Mouse (Mus musculus) cerebellum, postnatal 14 days (tissue): ENCODE results near the gene Myo3b.
A peak's percentile ranks its signal among the peaks of the same experiment; 100 is the strongest.

Experiments
- DNase-seq, 2 experiments: peaks; one replicate each; pipeline ENCODE4 v3.0.0; 2021; ENCODE audit warnings: mixed read lengths in 2 of 2

The Myo3b gene

DNA sequence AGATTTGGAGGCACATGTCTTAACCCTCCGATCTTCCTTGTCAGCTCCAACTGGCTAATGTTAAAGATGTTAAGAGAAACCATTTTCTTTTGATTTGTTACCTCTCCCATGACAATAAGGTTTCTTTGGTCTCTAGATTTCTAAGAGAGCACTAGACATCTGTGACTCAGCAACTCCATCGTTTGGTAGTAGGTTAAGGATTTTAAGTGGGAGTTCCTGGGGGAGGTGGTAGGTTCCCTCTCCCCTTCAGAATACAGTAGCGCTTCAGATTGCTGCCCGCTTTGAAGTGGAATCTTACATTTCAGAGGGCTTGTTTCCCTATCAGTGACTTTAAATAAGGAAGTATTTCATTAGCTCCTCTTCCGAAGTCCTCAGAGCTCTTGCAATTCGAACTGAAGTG lies 340.4 kb downstream of the Myo3b start:
- DNase-seq: no peak

DNA sequence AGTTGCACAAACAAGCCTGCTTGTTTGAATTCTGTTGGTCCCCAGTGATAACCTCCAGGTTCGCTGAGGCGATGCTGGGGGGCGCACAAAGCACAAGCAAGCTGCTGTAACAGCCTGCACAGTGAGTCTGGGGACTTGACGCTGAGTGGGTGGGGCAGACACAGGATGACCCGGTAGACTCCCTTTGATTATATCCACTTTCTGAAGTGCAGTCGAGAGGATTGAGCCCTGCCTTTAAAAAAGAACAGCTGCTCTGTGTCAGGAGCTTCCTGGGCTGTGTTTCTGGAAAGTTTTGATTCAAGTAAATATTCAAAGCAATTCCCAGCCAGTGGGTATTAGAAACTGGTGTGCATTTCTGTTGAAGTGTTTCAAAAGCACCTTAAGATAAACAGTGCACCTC lies 341.0 kb downstream of the Myo3b start:
- DNase-seq: no peak

DNA sequence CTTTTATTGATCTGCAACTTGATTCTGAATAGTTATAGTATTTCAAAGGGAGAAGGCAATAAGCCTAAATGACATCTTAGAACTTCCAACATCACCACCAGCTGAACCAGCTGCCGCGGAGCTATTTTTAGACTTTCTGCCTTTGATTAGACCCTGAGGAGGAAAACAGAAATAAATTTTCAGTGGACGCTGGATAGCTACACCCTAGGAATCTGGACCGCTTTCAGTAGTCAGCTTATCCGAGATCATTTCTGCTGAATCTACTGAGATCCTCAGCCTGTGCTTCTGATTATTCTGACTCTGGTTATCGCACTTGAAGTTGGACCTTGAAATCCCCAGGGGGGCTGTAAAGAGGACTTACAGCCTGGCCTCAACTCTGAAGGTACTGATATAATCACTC lies 349.7 kb downstream of the Myo3b start:
- no peak for DNase-seq

DNA sequence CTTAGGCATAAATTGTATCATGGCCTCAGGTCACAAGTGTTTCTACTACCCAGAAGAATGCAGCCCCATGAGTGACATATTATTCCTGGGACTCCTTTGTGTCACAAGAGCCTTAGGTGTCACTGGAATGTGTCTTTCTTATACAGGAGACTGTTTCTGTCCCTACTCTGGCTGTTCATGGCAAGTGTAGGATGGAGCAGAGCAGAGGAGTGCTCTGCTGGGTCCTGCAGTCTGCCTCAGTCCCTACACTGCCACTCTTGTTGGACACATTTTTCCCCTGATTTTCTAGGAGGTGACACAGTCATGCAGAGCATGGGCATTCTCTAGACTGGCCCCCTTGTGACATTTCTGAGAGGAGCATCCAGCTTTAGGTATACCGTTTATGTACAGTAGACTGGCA lies 350.2 kb downstream of the Myo3b start:
- DNase-seq: no peak

DNA sequence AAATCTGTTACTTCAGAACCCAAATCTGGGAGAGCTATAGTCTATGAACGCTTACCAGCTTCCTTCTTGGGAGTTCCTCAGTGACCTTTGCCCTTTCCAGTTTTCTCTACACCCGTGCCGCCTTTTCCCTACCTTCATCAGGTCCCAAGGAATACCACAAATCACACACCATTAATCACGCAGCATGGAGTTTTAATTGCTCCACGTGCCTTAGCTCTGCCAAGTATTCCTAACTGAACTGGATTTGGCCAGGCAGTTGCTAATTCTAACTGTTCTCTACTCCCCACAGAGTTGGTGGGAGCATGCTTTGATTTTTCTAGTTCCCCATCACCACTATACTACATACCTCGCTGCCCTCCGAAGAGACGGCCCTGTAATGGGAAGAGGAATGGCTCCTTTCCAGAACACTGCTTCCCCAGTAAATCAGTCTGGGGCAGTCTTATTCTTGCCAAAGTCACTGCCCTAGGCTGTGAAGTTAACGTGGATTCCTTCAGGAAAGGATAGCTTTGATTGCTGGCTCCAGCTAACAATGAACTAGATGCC lies 358.9 kb downstream of the Myo3b start:
- no peak for DNase-seq

DNA sequence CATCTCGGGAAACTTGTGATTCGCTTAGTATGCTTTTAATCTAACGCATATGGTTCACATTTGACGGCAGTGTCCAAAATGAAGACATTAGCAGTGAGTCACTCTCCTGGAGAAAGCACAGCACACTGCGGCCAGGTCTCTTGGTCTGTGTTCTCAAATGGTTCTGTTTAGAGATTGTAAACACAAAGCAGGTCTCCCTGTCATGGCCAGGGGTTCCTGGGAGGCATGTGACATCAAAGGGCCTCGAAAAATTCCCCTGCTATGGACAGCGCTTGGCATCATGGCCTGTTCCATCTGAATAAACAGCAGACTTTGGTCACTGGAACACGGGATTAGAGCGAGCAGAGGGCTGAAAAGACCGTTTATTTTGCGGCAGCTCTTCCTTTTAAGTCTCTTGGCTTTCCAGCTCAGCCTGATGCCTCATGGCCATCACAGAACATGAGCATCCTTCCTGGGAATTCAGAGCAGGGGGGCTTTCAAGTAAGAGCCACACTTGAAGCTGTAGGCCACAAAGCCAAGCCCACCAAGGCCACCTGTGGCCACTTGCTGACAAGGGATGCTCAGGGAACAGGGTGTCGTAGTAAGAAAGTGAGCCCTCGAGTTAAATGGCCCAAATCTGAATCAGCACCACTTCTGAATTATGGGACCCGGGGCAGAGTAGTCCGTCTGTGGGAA lies 360.7 kb downstream of the Myo3b start:
- DNase-seq: no peak

DNA sequence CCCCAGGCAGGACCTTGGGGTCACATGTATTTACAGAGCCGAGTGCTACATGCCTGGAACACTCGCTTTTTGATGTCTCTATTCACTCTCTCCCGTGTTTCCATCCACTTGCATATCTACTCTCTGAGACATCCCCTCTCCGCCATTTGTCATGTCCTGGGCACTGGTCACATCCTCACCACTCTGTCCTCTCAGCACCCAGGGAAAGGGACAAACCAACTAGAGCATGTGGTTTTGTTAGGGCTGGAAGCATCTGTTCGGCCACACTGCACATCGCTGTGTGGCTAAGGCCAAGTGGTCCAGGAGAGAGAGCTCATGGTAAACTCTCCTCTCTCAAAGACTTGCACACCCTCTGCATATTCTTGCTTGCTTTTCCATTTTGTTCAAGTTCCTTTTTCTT lies 361.4 kb downstream of the Myo3b start:
- no peak for DNase-seq

DNA sequence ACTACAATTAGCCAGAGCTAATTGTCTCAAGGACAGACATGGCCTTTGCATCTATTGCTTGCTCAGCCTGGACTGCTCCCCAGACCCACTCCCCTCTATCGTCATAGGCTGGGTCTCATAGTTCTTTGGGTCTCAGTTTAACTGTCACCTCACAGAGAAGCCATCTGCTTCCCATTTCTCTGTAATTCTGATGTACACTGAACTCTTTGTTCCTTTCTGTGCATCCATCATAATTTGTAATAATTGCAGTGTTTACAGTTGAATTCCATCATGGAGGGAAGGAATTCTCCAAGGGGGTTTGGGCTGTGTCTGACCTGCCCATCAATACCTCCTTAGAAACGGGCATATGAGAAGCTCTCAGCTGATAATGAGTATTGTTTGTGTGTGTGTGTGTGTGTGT lies 365.4 kb downstream of the Myo3b start:
- no peak for DNase-seq

DNA sequence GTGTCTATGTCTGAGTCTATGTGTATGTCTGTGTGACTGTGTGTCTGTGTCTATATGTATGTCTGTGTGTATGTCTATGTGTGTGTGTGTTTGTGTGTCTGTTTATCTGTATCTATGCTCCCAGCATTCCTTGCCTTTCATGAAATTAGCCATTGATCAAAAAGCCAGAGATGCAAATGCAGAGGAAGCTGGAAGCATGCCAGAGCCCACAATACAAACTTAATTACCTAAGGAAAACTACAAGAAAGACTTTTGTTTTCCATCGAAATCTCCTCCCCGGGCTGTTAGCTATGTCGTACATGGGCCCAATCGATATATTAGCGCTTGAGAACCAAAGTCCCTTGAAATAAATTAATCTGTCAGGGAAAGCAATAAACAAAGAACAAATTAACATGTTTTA lies 367.9 kb downstream of the Myo3b start:
- DNase-seq: no peak

DNA sequence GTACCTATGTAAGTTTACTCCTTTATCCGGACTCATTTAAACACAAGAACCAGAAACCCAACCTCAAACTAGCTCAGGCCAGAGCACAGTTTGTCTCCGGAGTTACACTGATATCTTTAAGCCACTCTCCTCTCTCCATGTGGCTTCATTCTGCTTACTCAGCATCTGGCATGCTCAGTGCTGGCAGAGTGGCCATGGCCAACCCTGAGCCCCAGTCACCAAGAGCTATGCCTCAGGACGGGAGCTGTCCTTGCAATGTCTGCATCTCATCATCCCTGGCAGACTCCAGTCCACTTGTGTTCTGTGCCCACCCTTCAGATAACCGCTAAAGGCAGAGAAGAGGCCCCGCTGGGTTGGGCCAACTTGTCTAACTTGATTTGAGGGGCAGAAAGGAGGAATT lies 368.8 kb downstream of the Myo3b start:
- DNase-seq: no peak

DNA sequence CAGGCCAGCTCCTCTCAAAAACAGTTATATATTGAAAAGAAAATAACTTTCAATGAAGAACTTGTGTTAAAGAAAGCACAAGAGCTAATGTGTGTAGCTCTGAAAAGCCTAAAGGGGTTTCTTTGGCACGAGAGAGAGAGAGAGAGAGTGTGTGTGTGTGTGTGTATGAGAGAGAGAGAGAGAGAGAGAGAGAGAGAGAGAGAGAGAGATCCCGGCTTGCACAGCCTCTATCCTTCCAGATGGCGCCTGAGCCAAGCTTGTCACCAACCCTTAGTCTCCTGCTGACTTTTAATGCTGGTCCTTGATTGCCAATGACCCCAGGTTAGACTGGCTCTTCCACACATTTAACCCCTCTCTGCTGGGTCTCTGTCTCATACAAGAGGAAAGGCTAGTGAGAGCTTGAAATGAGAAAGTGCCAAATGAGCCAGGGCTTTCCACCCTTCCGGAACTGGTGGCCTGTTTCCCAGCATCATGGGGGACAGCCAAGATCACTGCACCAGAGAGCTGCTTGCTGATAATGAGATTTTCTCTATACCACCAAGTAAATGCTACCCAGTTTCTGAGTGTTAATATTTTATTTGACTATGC lies 371.5 kb downstream of the Myo3b start:
- DNase-seq: peak; percentile 81 to 84

DNA sequence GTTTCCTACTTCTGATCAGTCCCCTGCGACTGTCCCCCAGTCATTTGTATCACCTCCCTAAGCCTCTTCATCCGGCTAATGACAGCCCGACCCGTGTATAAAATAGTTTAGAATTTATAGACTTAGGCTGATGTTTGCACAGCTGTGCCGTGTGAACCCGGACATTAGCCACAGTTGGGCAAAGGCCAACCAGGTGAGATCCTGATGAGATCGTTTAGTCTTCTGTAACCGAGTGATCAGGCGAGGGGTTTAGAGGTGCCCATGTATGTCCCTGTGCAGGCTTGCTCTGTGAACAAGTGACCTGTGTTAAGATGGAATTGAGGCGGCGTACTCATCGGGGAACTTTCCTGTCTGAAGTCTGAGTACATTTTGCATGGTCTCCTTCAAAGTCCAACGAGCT lies 373.4 kb downstream of the Myo3b start:
- DNase-seq: no peak

DNA sequence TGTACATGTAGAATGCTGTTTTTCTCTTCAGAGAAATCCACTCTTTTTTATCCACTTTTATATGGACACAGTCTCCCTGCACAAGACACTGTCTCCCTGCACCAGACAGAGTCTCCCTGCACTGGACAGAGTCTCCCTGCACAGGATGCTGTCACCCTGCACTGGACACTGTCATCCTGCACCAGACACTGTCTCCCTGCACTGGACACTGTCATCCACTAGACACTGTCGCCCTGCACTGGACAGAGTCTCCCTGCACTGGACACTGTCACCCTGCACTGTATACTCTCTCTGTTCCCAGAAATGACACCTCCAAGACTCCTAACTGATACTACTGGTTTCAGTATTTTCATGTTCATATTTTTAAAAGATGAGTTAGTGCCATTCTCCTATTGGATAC lies 375.5 kb downstream of the Myo3b start:
- DNase-seq: no peak

DNA sequence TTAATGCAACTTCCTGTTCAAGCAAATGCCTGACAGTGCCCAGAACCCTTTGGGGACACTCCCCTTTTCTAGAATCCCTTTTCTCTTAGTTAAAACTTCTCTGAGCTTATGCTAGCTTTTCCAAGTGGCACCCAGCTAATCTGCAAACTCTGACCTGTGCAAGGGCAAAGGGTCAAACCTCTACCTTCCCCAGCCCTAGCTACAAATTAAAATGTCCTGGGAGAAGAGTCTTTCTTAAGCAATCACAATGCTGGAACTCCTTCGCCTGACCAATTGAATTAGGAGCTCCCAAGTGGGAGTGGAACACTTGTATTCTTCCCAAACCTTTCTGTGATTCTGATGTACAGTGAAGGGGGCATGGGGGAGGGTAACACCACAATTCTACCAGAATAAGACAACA lies 376.6 kb downstream of the Myo3b start:
- no peak for DNase-seq

DNA sequence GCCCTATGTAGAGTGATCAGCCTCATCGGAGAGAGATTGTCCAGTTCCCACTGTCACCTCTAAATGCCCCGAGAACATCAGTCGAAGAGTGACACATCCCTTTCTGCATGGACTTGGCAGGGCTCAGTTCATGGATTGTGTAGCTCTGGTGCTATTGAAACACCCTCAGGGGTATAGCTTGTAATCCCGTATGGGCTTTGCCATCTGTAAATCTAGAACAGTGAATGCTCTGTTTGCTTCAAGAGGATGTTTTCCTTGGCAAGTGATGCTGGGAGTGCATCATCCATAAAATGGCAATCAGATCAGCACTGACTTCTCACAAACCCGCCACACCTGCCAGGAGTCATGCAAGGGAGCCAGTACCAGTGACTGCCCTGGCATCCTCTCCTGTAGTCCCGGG lies 380.4 kb downstream of the Myo3b start:
- DNase-seq: peak in 1 of 2 experiments; percentile 14

DNA sequence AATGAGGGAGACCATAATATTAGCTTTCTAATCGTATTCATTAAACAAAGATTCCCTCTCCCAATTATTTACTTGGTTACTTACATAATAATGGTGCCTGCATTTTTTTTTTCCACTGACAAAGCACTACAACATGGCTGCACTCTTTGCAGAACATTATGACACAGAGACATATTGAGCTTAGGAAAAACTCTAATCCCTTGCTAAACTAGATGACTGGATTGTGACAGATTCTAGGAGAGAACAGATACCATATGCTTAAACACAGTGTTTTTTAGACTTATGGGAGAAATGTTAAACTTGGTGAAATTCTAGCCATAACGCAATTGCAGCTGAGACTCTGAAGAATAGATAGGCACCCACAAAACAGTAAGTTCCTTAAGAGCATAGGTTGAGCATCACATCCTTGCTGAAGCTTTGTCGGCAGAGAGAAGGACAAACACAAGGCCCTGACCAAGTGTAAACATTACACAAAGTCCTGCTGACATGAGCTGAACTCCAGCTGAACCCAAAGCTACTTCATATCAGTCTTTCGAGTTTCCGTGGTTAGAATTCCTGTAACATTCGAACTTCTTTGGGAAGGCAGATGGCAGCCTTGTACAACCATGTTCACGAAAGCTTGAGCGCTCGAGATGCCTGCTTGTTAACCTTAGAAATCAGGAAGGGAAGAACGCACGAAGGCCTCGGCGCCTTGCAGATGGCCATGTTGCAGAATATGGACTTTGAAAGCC lies 382.4 kb downstream of the Myo3b start:
- no peak for DNase-seq

DNA sequence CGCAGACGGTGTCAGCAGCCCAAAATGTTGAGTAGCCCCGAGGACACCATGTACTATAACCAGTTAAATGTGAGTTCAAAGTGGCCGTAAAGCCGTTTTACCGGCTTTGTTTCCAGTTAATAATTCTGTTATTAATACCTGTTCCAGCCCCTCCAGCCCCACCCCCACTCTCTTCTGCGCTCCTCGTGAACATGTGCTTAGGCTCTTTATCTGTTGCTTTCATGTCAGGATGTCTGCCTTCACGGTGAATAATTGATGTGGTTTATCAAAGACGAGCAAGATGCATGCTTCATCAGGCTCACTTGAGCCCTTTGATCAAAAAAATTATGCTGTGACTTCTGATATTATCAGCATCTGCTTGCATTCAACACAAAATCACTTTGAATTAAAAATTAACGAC lies 386.7 kb downstream of the Myo3b start:
- DNase-seq: no peak

DNA sequence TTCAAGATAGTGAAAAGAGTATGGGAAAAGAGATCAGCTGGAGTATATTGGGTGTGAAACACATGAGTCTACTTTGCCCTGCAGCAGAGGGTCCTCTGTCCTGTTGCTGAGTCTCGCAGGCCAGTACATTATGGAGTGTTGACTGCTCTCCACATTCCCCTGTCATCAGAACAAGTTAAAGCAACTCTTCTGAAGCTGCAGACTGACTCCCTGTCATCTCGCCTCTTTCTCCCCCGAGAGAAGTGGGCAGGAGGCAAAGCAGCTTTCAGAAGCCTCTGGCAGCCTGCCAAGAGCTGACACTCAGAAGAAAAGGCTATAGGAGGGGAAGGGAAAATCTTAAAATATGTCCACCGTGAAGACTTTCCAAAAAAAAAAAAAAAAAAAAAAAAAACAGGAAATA lies 404.1 kb downstream of the Myo3b start:
- DNase-seq: peak; percentile 56 to 64

DNA sequence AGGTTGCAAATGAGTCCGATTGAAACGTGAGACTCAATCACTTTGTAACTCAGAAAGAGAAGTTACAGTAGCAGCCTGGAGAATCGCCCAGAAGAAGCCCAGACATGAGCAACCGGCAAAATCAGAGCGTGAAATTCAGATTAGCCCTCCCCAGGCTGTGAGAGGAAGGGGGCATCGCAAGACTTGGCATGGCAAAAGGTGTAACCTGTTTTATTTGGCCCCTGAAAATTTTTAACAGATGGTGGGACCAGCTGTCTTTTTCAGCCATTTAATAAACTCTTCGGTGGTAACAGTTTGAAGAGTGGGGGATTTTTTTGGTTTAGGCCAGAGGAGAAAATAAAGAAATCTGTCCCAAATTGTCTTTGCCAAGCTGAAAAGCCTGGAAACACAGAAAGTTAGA lies 405.2 kb downstream of the Myo3b start:
- peak; percentile 79 to 90 for DNase-seq

DNA sequence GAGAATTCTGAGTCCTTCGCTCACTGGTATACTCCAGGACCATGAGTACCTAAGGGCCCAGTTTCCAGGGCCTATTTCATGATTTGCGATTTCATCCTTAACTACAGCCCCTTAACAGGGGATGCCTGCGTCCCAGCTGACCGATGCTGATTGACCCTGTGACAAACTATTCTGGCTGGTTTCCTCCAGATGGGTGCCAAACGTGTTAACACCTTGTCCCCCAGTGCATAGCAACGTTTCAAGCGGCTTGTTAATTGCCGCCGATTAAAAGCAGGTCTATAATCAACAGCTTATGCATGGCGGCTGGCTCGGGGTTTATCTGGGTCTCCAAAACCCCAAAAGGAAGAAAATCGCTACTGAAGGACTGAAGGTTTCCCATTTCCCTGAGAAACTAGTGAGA lies 417.3 kb downstream of the Myo3b start:
- DNase-seq: no peak

DNA sequence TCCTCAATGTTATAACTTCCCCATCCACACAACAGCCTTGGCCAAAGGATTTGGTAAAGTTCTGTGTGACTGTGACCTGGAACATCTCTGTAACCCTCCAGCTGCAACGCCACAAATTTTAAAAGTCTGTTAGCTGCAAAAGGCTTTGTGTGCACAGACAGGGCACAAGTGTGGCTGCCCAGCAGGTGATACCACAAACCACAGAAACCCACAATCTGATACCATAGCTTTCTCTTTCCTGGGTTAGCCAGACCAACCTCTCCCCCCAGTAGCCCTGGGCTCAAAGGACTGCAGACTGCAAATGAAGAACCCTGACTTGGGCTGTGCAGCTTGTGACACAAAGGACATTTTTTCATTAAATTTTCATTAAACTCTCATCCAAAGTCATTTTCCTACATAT lies 424.7 kb downstream of the Myo3b start:
- no peak for DNase-seq

DNA sequence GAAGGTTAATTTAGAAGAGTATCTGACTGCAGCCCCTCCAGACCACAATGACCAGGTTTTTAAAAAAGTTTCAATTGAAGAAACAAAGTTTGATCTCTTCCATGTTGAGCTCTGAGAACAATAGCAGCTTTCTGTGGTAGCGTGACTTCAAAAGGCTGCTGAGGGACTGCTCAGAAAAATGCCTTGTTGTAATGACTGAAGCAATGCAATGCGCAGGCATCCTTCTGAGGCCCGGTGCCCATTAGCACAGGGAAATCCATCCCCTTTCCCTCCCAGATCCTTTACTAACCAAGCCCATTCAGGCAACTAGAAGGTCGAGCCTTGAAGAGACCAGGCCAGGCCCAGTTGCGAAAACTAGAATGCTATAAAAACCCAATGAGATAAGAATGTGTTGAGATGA lies 432.2 kb downstream of the Myo3b start:
- no peak for DNase-seq

DNA sequence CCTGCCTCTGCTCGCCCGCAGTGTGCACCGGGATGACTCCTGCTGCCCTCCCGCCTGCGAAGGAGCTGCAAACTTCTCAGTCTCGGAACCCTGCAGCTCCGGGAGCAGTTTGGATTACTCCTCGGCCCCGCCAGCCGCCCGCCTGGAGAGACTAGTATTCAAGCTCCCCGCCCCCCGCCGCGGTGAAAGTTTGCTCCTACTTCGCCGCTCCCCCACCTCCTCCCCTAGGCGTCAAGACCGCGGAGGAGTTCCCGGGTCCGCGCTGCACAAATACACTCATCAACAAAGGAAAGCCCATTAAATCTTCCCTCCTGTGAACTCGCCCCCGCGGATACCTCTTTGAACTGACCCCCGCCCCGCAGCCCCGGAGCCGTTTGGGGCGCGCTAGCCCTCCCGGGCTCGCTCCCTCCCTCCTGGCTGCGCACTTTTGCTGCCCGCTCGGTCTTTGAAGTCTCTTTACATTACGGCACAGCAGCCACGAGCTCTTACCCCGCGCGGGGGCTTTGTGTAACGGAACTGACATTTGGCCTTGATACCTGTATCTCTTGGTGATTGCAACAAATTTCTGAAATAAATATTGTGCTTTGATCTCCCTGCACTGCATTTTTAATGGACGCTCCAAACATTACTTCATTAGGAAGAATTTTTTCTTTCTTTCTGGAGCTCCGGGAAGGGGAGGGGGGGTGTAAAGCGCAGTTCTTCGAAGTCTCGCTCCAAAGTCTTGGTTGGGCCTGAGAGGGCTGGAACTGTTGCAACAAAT lies 433.1 kb downstream of the Myo3b start:
- DNase-seq: peak in 1 of 2 experiments; percentile 40
